Mouse (Mus musculus): ENCODE data around the gene Gm11096. TPM values are rescaled to one million over a fixed set of nuclear protein-coding genes. Genes with fewer than 3 reads are reported as not detected.

The Gm11096 gene
- not detected in 2 replicates for polyA plus RNA-seq (2014; fragmentation: Nextera tagmentation; extraction: Ambion mirVana)

DNA sequence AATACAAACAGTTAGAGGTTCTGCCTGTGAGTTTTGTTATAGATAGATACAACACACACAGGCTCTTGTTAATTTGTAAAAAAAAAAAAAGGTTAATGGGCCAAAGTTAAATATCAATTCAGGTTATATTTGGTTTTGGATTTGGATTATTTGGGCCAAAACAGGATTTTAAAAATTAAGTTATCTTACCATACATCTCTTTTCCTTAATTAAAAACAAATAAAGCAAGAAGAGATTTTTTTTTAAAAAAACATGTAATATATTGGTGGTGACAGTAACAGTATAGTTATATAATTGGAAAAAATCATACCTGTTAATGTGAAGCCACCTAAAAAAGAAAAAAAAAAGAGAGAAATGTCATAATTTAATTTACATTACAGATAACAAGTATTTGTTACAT lies at the start of gene Gm11096:
Gene Gm11096, plus strand, starts transcription at position 301 of the 400 bp plus-strand sequence.
- H3K27me3 ChIP-seq (ENCODE audit: control insufficient read depth, insufficient read depth, low read length) = no peaks in the 10 kb centered on the region
- H3K4me3 ChIP-seq (ENCODE audit: low read depth, low read length) = no peak within 1 kb of the TSS
- H3K9ac ChIP-seq (ENCODE audit: low read depth, low read length) = no peak within 1 kb of the TSS
- H3K4me2 ChIP-seq = no peak within 1 kb of the TSS
- H3K9me3 ChIP-seq (replicated peaks; ENCODE audit: control insufficient read depth, low read length) = no peaks in the 10 kb centered on the region
- H3K36me3 ChIP-seq (ENCODE audit: control insufficient read depth, insufficient read depth, low read length) = peaks cover 2% of the 10 kb centered on the region; the same call in 1 of the 2 replicates
- no peak for ATAC-seq (replicated peaks; ENCODE audit: insufficient number of reproducible peaks, low FRiP score, low TSS enrichment)
- peaks cover 2% of the 10 kb centered on the region; the same call in 1 of the 2 replicates for H3K4me1 ChIP-seq (ENCODE audit: control insufficient read depth, insufficient read depth, low read length)
- H3K27ac ChIP-seq (ENCODE audit: low read depth, low read length) = no peak within 1 kb of the TSS

- H3K36me3 ChIP-seq (ENCODE audit: control insufficient read depth, insufficient read depth, low read length) = peaks cover 4% of the 10 kb centered on the region
- H3K4me3 ChIP-seq (ENCODE audit: low read depth, low read length) = no peak overlapping the region
- H3K27me3 ChIP-seq (ENCODE audit: control insufficient read depth, insufficient read depth, low read length) = no peaks in the 10 kb centered on the region
- H3K4me2 ChIP-seq = no peak overlapping the region
- no peak overlapping the region for H3K27ac ChIP-seq (ENCODE audit: low read depth, low read length)
- ATAC-seq (replicated peaks; ENCODE audit: insufficient number of reproducible peaks, low FRiP score, low TSS enrichment) = no peak
- H3K4me1 ChIP-seq (ENCODE audit: control insufficient read depth, insufficient read depth, low read length) = no peaks in the 10 kb centered on the region
- no peak overlapping the region for H3K9ac ChIP-seq (ENCODE audit: low read depth, low read length)
- 64% methylated on average over 4 of the region's 4 CpGs for WGBS (ENCODE audit: insufficient replicate concordance)
- H3K9me3 ChIP-seq (replicated peaks; ENCODE audit: control insufficient read depth, low read length) = no peaks in the 10 kb centered on the region
Measured at GRCm38 (mm10) chr17:81393040-81393439, 48.5 kb upstream of the Gm11096 start.

DNA sequence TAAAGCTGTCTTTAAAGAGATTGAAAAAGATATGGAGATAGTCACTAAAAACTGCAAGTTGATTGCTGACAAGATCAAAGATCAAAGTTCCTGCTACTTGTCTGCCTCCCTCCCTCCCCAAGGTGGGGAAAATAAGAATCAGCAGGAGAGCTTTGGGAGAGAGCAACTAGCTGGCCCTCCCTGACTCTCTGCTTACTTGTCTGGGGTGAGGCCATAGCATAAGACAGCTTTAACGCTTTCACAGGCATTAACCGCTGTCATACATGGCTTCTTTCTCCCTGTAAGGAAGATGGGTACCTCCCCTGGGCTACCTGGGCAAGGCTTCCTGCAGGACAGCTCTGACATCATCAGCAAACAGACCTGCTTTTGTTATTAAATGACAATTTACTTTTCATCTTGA lies 47.4 kb upstream of the Gm11096 start:
- no peaks in the 10 kb centered on the region for H3K9me3 ChIP-seq (replicated peaks; ENCODE audit: control insufficient read depth, low read length)
- H3K27me3 ChIP-seq (ENCODE audit: control insufficient read depth, insufficient read depth, low read length) = no peaks in the 10 kb centered on the region
- no peak overlapping the region for H3K4me2 ChIP-seq
- H3K4me1 ChIP-seq (ENCODE audit: control insufficient read depth, insufficient read depth, low read length) = no peaks in the 10 kb centered on the region
- no peak overlapping the region for H3K9ac ChIP-seq (ENCODE audit: low read depth, low read length)
- no peaks in the 10 kb centered on the region for H3K36me3 ChIP-seq (ENCODE audit: control insufficient read depth, insufficient read depth, low read length)
- 40% methylated on average over 2 of the region's 2 CpGs for WGBS (ENCODE audit: insufficient replicate concordance)
- H3K27ac ChIP-seq (ENCODE audit: low read depth, low read length) = no peak overlapping the region
- no peak for ATAC-seq (replicated peaks; ENCODE audit: insufficient number of reproducible peaks, low FRiP score, low TSS enrichment)
- no peak overlapping the region for H3K4me3 ChIP-seq (ENCODE audit: low read depth, low read length)

DNA sequence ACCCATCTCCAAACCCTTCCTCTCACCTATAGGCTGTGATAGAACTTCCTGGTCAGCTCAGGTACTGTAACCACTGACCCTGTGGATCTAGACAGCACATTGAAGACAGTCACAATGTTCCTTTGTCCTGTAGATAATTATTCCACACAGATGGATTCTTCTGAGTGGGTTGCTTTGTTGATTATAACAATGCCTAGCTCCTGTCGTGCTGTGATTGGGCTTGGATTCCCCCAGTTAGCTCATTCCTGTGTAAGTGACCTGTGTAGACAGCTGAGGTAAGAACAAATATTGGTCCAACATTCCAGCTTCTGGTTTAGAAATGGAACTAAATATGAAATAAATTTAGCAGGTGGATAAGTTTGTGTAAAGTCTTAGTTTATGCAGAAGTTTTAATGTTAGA lies 44.1 kb upstream of the Gm11096 start:
- Histone ChIP-seq H3K4me3 (ENCODE audit: low read depth, low read length) (no peak overlapping the region), H3K36me3 (ENCODE audit: control insufficient read depth, insufficient read depth, low read length) (no peaks in the 10 kb centered on the region), H3K9ac (ENCODE audit: low read depth, low read length) (no peak overlapping the region), H3K27ac (ENCODE audit: low read depth, low read length) (no peak overlapping the region), H3K27me3 (ENCODE audit: control insufficient read depth, insufficient read depth, low read length) (no peaks in the 10 kb centered on the region), H3K4me2 (no peak overlapping the region), H3K4me1 (ENCODE audit: control insufficient read depth, insufficient read depth, low read length) (no peaks in the 10 kb centered on the region), H3K9me3 (replicated peaks; ENCODE audit: control insufficient read depth, low read length) (no peaks in the 10 kb centered on the region)
- no peak for ATAC-seq (replicated peaks; ENCODE audit: insufficient number of reproducible peaks, low FRiP score, low TSS enrichment)
- WGBS (ENCODE audit: insufficient replicate concordance) = 76% methylated on average over 1 of the region's 1 CpGs

DNA sequence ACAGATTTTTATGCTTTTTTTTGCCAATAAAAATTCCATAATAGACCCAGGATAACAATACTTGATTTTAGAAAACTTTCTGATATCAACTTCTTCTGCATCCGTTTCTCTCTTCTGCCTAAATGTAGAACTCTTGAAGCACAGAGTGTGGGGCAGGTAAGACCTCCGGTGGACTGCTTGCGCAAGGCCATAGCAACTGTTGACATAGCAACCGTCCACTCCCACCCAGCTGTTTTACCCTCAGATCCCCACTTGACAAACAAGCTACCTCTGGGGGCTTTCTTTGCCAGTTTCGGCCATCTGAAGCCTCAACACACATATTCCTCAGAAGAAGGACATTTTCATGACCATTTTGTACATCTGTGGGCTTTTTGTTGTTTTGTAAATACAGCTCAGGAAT lies 41.2 kb upstream of the Gm11096 start:
- Histone ChIP-seq H3K4me2 (no peak overlapping the region), H3K4me1 (ENCODE audit: control insufficient read depth, insufficient read depth, low read length) (no peaks in the 10 kb centered on the region), H3K36me3 (ENCODE audit: control insufficient read depth, insufficient read depth, low read length) (no peaks in the 10 kb centered on the region), H3K9me3 (replicated peaks; ENCODE audit: control insufficient read depth, low read length) (no peaks in the 10 kb centered on the region), H3K9ac (ENCODE audit: low read depth, low read length) (no peak overlapping the region), H3K4me3 (ENCODE audit: low read depth, low read length) (no peak overlapping the region), H3K27ac (ENCODE audit: low read depth, low read length) (no peak overlapping the region), H3K27me3 (ENCODE audit: control insufficient read depth, insufficient read depth, low read length) (no peaks in the 10 kb centered on the region)
- ATAC-seq (replicated peaks; ENCODE audit: insufficient number of reproducible peaks, low FRiP score, low TSS enrichment) = no peak
- 71% methylated on average over 5 of the region's 5 CpGs for WGBS (ENCODE audit: insufficient replicate concordance)

DNA sequence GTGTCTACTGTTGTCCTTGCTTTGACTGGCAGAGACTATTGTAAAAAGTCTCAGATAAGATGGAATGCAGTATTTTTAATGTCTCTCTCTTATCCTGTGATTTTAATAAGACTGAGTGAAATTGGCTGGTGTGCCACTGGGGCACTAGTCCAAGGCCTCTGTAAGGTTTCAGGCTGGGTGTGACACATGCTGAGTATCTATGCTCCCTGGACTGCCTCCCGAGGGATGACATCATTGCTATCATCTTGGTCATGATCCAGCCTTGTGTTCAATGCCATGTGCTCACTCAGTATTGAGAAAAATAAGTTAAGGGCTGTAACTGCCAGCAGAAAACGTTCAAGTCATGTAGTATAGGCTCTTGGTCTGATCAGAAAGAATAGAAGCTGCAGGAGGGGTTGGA lies 38.9 kb upstream of the Gm11096 start:
- no peaks in the 10 kb centered on the region for H3K4me1 ChIP-seq (ENCODE audit: control insufficient read depth, insufficient read depth, low read length)
- H3K27me3 ChIP-seq (ENCODE audit: control insufficient read depth, insufficient read depth, low read length) = no peaks in the 10 kb centered on the region
- no peak overlapping the region for H3K4me3 ChIP-seq (ENCODE audit: low read depth, low read length)
- H3K9ac ChIP-seq (ENCODE audit: low read depth, low read length) = no peak overlapping the region
- no peak overlapping the region for H3K27ac ChIP-seq (ENCODE audit: low read depth, low read length)
- H3K36me3 ChIP-seq (ENCODE audit: control insufficient read depth, insufficient read depth, low read length) = peaks cover 2% of the 10 kb centered on the region; the same call in 1 of the 2 replicates
- H3K4me2 ChIP-seq = no peak overlapping the region
- no peaks in the 10 kb centered on the region for H3K9me3 ChIP-seq (replicated peaks; ENCODE audit: control insufficient read depth, low read length)
- WGBS (ENCODE audit: insufficient replicate concordance) = 50% methylated on average over 2 of the region's 2 CpGs
- ATAC-seq (replicated peaks; ENCODE audit: insufficient number of reproducible peaks, low FRiP score, low TSS enrichment) = no peak

DNA sequence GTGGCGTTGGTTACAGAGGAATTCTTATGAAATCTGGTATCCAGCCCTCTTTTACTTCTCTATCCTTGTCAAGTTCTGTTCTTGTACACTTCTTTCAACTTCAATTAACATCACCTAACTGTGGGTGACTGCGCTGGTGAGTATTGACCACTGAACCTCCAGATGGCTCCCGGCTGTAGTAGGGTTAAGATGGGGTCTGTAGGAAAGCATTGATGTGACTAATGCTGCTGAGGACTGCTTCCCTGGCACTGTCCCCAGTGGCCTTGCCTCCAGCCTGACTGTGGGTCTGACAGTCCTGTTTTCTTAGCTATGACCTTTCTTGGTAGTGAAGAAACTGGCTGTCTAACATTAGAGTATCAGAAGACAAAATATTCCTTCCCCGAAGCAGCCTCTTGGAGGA lies 38.4 kb upstream of the Gm11096 start:
- no peak overlapping the region for H3K4me2 ChIP-seq
- H3K4me1 ChIP-seq (ENCODE audit: control insufficient read depth, insufficient read depth, low read length) = no peaks in the 10 kb centered on the region
- H3K9me3 ChIP-seq (replicated peaks; ENCODE audit: control insufficient read depth, low read length) = no peaks in the 10 kb centered on the region
- no peak for ATAC-seq (replicated peaks; ENCODE audit: insufficient number of reproducible peaks, low FRiP score, low TSS enrichment)
- WGBS (ENCODE audit: insufficient replicate concordance) = 79% methylated on average over 4 of the region's 4 CpGs
- no peaks in the 10 kb centered on the region for H3K27me3 ChIP-seq (ENCODE audit: control insufficient read depth, insufficient read depth, low read length)
- H3K9ac ChIP-seq (ENCODE audit: low read depth, low read length) = no peak overlapping the region
- no peak overlapping the region for H3K4me3 ChIP-seq (ENCODE audit: low read depth, low read length)
- peaks cover 6% of the 10 kb centered on the region; the same call in 1 of the 2 replicates for H3K36me3 ChIP-seq (ENCODE audit: control insufficient read depth, insufficient read depth, low read length)
- 0 out of 2 replicates have a peak overlapping the region, but pooled peaks have one; percentile 15 for H3K27ac ChIP-seq (ENCODE audit: low read depth, low read length)

DNA sequence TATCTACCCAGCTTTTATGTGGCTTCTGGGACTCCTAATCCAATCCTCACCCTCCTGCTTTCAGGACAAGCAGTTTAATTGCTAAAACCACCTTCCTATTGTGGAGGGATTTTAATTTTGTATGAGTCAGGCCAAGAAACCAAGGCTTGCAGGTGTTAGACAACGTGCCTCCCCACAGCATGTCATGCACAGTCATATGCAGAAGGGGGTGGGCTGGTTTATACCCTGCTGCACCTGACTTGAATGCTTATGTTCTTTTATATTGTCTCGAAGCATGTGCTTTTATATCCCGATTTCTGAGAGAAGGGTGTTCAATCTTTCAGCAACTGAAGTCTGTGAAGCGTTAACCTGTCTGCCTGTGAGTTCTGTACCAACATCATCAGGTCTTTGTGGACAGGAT lies 37.3 kb upstream of the Gm11096 start:
- Histone ChIP-seq H3K4me2 (no peak overlapping the region), H3K9ac (ENCODE audit: low read depth, low read length) (no peak overlapping the region), H3K4me1 (ENCODE audit: control insufficient read depth, insufficient read depth, low read length) (no peaks in the 10 kb centered on the region), H3K36me3 (ENCODE audit: control insufficient read depth, insufficient read depth, low read length) (peaks cover 6% of the 10 kb centered on the region; the same call in 1 of the 2 replicates), H3K27ac (ENCODE audit: low read depth, low read length) (no peak overlapping the region), H3K27me3 (ENCODE audit: control insufficient read depth, insufficient read depth, low read length) (no peaks in the 10 kb centered on the region), H3K4me3 (ENCODE audit: low read depth, low read length) (no peak overlapping the region), H3K9me3 (replicated peaks; ENCODE audit: control insufficient read depth, low read length) (no peaks in the 10 kb centered on the region)
- ATAC-seq (replicated peaks; ENCODE audit: insufficient number of reproducible peaks, low FRiP score, low TSS enrichment) = no peak
- 76% methylated on average over 4 of the region's 4 CpGs for WGBS (ENCODE audit: insufficient replicate concordance)

DNA sequence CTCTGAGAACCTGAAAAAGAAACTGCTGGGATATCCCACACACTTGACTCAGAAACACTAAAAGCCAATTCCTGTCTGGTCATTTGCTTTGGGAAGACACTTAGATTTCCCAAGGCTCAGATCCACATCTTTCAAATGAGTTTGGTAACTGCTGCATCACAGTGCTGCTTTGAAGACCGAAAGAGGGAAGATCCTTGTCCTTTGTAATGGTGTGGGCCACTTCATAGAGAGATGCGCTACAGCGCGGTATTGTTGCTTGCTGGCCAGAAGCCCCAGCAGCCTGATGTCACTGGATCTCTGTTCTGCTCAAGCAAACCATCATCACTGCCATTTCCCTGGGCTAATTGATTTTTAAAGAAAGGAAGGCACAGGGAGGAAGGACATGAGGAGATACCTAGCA lies 28.8 kb upstream of the Gm11096 start:
- H3K27ac ChIP-seq (ENCODE audit: low read depth, low read length) = no peak overlapping the region
- H3K4me2 ChIP-seq = no peak overlapping the region
- no peak for ATAC-seq (replicated peaks; ENCODE audit: insufficient number of reproducible peaks, low FRiP score, low TSS enrichment)
- no peaks in the 10 kb centered on the region for H3K27me3 ChIP-seq (ENCODE audit: control insufficient read depth, insufficient read depth, low read length)
- WGBS (ENCODE audit: insufficient replicate concordance) = 86% methylated on average over 4 of the region's 4 CpGs
- H3K9me3 ChIP-seq (replicated peaks; ENCODE audit: control insufficient read depth, low read length) = no peaks in the 10 kb centered on the region
- H3K4me3 ChIP-seq (ENCODE audit: low read depth, low read length) = no peak overlapping the region
- H3K4me1 ChIP-seq (ENCODE audit: control insufficient read depth, insufficient read depth, low read length) = peaks cover 4% of the 10 kb centered on the region; the same call in 1 of the 2 replicates
- peaks cover 7% of the 10 kb centered on the region; the same call in 1 of the 2 replicates for H3K36me3 ChIP-seq (ENCODE audit: control insufficient read depth, insufficient read depth, low read length)
- no peak overlapping the region for H3K9ac ChIP-seq (ENCODE audit: low read depth, low read length)

Data from heart, embryonic 11.5 days (tissue).